Mouse (Mus musculus) frontal cortex, postnatal 14 days (tissue): ENCODE measurements around the gene Atcay.
"Not testable (repeated sequence)": the region's sequence is repeated elsewhere in the genome, so short reads cannot be mapped to it uniquely, and the experiment has no call there.

Experiments used
- DNase-seq, 2 experiments: peaks; one replicate each; pipeline ENCODE4 v3.0.0; 2022; ENCODE audit warnings: low spot score in 2 of 2

Atcay gene

GRCm38 (mm10) chr10:81200141-81200540, 30.5 kb downstream of the Atcay start:
- DNase-seq, result no peak

- DNase-seq, result no peak
These were observed 31.6 kb downstream of the Atcay start for GRCm38 (mm10) chr10:81198990-81199389.

GRCm38 (mm10) chr10:81198230-81198629, 32.4 kb downstream of the Atcay start:
- DNase-seq, result no peak

GRCm38 (mm10) chr10:81197305-81197704, 33.3 kb downstream of the Atcay start:
- DNase-seq, result no peak

- no peak for DNase-seq
These were observed 34.1 kb downstream of the Atcay start for GRCm38 (mm10) chr10:81196470-81197065.

GRCm38 (mm10) chr10:81195300-81195699, 35.3 kb downstream of the Atcay start:
- no peak for DNase-seq

GRCm38 (mm10) chr10:81193991-81194774, 36.5 kb downstream of the Atcay start:
- DNase-seq, result no peak

- peak in 1 of 2 experiments; percentile 51 for DNase-seq
These were observed 37.6 kb downstream of the Atcay start for GRCm38 (mm10) chr10:81192968-81193501.

GRCm38 (mm10) chr10:81192270-81192967, 38.2 kb downstream of the Atcay start:
- peak; percentile 78 to 84 for DNase-seq

GRCm38 (mm10) chr10:81191342-81191982, 39.2 kb downstream of the Atcay start:
- no peak for DNase-seq

GRCm38 (mm10) chr10:81190912-81191321, 39.7 kb downstream of the Atcay start:
- no peak for DNase-seq

GRCm38 (mm10) chr10:81190236-81190911, 40.3 kb downstream of the Atcay start:
- no peak for DNase-seq

GRCm38 (mm10) chr10:81189821-81190220, 40.8 kb downstream of the Atcay start:
- DNase-seq, result no peak

- DNase-seq, result no peak
These were observed 43.5 kb downstream of the Atcay start for GRCm38 (mm10) chr10:81187161-81187560.

GRCm38 (mm10) chr10:81184765-81185164, 45.9 kb downstream of the Atcay start:
- DNase-seq, result no peak

- no peak for DNase-seq
These were observed 46.8 kb downstream of the Atcay start, which contains the start of gene 4930442H23Rik for GRCm38 (mm10) chr10:81183805-81184204. TSS of gene 4930442H23Rik (minus strand) at chr10:81183849.

GRCm38 (mm10) chr10:81182336-81183333, 48.0 kb downstream of the Atcay start, which contains the start of gene Dapk3:
TSS of gene Dapk3 (plus strand) at chr10:81183005.
- peak; percentile 97 to 99 for DNase-seq

GRCm38 (mm10) chr10:81181860-81182259, 48.8 kb downstream of the Atcay start:
- not testable (repeated sequence) for DNase-seq

- no peak for DNase-seq
These were observed 49.7 kb downstream of the Atcay start for GRCm38 (mm10) chr10:81180946-81181345.
